Mouse (Mus musculus) limb, embryonic 13.5 days (tissue): ENCODE results near the gene Hoxc5. TPM values are rescaled to one million over a fixed set of nuclear protein-coding genes. Genes with fewer than 3 reads are reported as not detected.

ENCODE experiments used
- ATAC-seq: fragments of 200-750 bp; cut with Nextera tagmentation; 2 replicates; pipeline ENCODE4 v1.8.0; 2017; ENCODE audit warnings: low read depth, moderate number of reproducible peaks, moderate TSS enrichment; ENCODE audit not compliant: low FRiP score
- H3K27ac ChIP-seq: fragments of 300-500 bp; sonication (generic); 2 replicates; pipeline ENCODE4 v1.5.1; 2015; ENCODE audit warnings: inconsistent platforms, mild to moderate bottlenecking, moderate library complexity
- H3K27me3 ChIP-seq: fragments of 300-500 bp; sonication (generic); 2 replicates; pipeline ENCODE4 v1.6.1; 2015; ENCODE audit warnings: mild to moderate bottlenecking, inconsistent platforms
- H3K36me3 ChIP-seq: fragments of 300-500 bp; sonication (generic); 2 replicates; pipeline ENCODE4 v1.6.1; 2015; ENCODE audit warnings: inconsistent platforms, mild to moderate bottlenecking, moderate library complexity
- H3K4me1 ChIP-seq: fragments of 300-500 bp; sonication (generic); 2 replicates; pipeline ENCODE4 v1.6.1; 2015; ENCODE audit warnings: inconsistent platforms
- H3K4me2 ChIP-seq: fragments of 300-500 bp; sonication (generic); replicated peaks from 2 replicates; pipeline ENCODE4 v1.6.1; 2015; ENCODE audit warnings: inconsistent platforms, mild to moderate bottlenecking, moderate library complexity
- H3K4me3 ChIP-seq: fragments of 300-500 bp; sonication (generic); 2 replicates; pipeline ENCODE4 v1.5.1; 2015; ENCODE audit warnings: moderate library complexity, mild to moderate bottlenecking, inconsistent platforms
- H3K9ac ChIP-seq: fragments of 300-500 bp; sonication (generic); 2 replicates; pipeline ENCODE4 v1.6.1; 2015; ENCODE audit warnings: mild to moderate bottlenecking, inconsistent platforms
- H3K9me3 ChIP-seq: fragments of 300-500 bp; sonication (generic); 2 replicates; pipeline ENCODE4 v1.6.1; 2016; ENCODE audit warnings: inconsistent platforms
- WGBS: fragments of 180-500 bp; shearing (Covaris S2); methylation state at CpG from one replicate; pipeline ENCODE4 v1.1.7; 2015; 5-methylcytosine and 5-hydroxymethylcytosine counted together
- polyA plus RNA-seq: library from polyadenylated mRNA; unstranded; fragments of >200 nt; fragmentation: Nextera tagmentation; extraction: Ambion mirVana; gene quantifications from 2 replicates; pipeline ENCODE4 v1.2.1, GENCODE M21; 2015

Gene Hoxc5
- polyA plus RNA-seq, 1 experiment from 2014 or later, result 5.2 TPM

DNA sequence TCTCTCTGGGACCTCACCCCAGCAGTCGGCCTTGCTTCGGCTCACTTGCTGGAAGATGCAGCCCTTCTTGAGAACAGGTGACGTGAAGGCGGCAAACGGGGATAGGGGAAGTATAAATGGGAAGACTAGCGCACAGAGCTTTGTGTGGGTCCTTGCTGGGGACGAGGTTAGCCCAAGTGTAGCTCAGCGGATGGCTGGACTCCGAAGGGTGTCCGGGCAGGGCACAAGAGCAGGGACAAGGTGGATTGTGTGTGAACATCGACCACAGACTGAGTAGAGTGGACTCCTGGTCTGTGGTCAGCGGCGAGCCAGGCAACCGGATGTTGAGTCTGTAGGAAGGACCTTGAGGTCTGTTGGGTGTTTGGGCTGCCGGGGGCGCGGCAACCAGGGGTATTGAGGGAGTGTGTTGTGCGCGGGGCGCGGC, 8.5 kb downstream of the Hoxc5 start:
- H3K36me3 ChIP-seq, result no peaks in the 10 kb centered on the region
- peaks cover 100% of the 10 kb centered on the region for H3K27me3 ChIP-seq
- no peak for ATAC-seq
- H3K9me3 ChIP-seq, result no peaks in the 10 kb centered on the region
- H3K9ac ChIP-seq, result peak overlapping the region; percentile 60
- H3K4me1 ChIP-seq, result peaks cover 25% of the 10 kb centered on the region
- WGBS, result 2% methylated on average over 21 of the region's 21 CpGs
- peak overlapping the region; percentile 39; the same call in 1 of the 2 replicates for H3K27ac ChIP-seq
- peak overlapping the region; percentile 38 for H3K4me3 ChIP-seq
- peak overlapping the region; percentile 59 for H3K4me2 ChIP-seq

DNA sequence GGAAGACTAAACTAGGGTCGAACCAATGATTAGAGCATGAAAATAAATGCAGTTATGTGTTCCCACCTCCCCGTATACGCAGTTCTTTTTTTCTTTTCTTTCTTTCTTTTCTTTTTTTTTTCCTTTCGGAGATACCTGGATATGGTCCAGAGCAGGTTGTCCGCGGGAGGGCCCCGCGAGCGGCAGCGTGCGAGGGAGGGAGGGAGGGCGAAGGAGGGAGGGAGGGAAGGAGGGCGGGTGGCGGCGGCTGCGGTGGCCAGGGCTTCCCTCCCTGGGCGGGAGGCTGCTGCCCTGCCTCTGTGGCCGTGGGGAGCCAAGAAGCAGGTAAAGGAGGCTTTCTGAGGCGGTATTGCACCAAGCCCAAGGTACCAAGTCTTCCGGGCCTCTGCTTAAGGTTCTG, 8.9 kb downstream of the Hoxc5 start, which contains the start of gene Hoxc9:
Hoxc9 (plus strand) TSS at position 269 of the 400 bp plus-strand sequence.
- peak within 1 kb of the TSS; percentile 60 for H3K9ac ChIP-seq
- no peak for ATAC-seq
- WGBS, result 1% methylated on average over 18 of the region's 20 CpGs
- H3K36me3 ChIP-seq, result no peaks in the 10 kb centered on the region
- peak within 1 kb of the TSS; percentile 59 for H3K4me2 ChIP-seq
- no peaks in the 10 kb centered on the region for H3K9me3 ChIP-seq
- H3K27ac ChIP-seq, result peak within 1 kb of the TSS; percentile 39; the same call in 1 of the 2 replicates
- H3K4me3 ChIP-seq, result peak within 1 kb of the TSS; percentile 38
- H3K4me1 ChIP-seq, result peaks cover 28% of the 10 kb centered on the region
- H3K27me3 ChIP-seq, result peaks cover 100% of the 10 kb centered on the region

DNA sequence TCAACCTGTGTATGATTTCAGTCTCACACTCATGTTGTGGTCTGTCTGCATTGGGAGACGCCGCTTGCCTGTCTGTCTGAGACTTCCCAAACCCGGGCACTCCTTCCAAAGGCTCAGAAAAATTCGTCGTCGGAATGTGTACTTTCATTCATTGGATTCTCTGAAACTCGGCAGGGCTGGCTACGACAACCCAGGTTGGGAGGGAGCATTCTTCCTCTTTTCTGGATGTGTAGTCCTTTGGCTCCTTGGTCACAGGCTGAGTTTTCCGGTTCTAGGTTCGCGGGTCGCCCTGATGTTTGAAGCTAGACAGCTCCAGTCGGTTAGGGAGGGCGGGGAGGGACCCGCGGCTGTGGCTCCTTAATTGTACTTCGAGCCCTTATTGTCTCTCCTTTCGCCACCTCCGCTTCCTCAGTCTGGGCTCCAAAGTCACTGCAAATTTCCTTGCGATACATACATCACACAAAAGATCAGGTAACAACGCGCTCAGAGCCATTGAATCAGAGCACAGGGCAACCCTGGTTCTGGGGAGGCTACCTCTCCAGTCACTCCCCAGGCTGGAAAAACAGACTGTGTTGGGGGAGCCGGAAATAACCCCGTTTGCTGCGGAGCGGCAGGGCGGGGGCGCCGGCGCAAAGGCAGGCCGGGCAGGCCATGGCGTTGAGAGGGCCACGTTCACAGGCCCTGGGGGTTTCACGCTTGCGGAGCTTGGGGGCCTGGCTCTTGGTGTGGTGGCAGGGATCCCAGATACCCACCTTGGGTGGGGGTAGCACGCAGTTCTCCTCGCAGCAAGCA, 9.6 kb downstream of the Hoxc5 start:
- ATAC-seq, result no peak
- Histone ChIP-seq H3K4me1 (peaks cover 34% of the 10 kb centered on the region), H3K9ac (peak overlapping the region; percentile 60), H3K27ac (no peak overlapping the region; the same call in 1 of the 2 replicates), H3K27me3 (peaks cover 100% of the 10 kb centered on the region), H3K4me3 (peak overlapping the region; percentile 38), H3K36me3 (no peaks in the 10 kb centered on the region), H3K9me3 (no peaks in the 10 kb centered on the region), H3K4me2 (peak overlapping the region; percentile 59)
- WGBS, result 3% methylated on average over 37 of the region's 37 CpGs

DNA sequence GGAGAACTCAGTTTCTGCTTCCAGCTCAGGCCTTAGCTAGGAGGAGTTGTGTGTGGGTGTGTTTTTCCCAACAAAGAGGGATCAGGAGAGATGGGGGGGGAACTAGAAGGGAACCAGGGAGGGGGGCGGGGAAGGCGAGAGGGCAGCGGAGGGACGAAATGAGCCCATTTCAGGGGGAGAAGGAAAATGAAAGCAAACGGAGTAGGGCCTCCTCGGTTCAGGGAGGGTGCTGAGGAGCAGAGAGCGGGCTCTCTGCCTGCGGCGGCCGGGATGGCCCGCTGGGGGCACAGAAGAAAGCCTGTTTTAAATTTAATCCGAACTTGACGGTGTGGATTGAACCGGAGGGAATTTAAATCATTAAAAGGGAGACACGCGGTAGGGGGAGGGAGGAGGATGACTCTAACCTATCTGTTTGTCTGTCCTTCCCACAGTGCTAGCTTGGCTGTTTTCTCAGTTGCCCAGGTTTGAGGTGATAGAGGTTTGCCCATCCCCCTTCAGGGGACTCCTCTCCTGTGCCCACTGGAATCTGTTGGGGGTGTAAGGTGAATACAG, 10.3 kb downstream of the Hoxc5 start:
- 6% methylated on average over 16 of the region's 16 CpGs for WGBS
- Histone ChIP-seq H3K9me3 (no peaks in the 10 kb centered on the region), H3K27ac (no peak overlapping the region), H3K9ac (peak overlapping the region; percentile 60), H3K36me3 (no peaks in the 10 kb centered on the region), H3K27me3 (peaks cover 100% of the 10 kb centered on the region), H3K4me1 (peaks cover 35% of the 10 kb centered on the region), H3K4me2 (peak overlapping the region; percentile 59), H3K4me3 (peak overlapping the region; percentile 38)
- no peak for ATAC-seq

DNA sequence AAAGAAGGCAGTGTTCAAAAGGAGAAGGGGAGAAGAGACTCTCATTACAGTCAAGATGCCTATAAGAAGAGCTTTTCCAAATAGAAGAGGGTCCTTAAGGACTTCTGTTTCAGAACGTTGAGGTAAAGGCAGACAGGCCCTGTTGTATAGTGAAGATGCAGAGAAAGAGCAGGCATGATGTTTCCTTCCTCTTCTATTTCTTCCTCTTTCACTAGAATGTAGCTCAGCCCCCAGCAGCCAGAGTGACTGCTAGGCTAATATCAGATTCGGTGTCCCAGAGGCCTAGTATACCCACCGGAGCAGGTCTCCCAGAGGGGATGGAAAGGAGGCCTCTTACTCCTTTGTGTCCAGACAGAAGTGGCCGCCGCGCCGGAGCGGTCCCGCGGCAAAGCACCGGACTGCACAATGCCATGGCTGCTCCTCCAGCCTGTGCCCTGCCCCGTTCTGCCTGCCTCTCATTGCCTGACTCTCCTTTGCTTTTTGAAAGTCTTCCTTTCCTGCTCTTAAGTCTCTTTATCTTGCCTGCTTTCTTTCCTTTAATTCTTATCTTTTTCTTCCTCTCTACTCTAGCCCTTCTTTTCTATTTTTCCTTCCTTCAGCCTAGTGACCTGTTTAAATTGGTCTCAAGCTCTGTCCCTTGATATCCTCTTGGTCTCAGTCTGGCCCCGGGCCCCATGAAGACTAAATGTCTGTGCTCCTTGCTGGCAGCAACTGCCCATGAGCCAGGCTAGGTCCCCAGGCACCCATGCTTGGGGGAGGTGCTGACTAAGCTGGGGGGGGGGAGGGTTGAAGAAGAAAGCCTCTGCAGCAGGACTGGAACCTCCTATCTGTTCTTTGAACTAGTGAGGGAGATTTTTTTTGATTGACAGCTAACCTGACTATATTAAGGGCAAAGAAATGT, 11.6 kb downstream of the Hoxc5 start:
- no peak for ATAC-seq
- Histone ChIP-seq H3K4me3 (peak overlapping the region; percentile 10), H3K4me1 (peaks cover 43% of the 10 kb centered on the region), H3K27ac (no peak overlapping the region), H3K9ac (0 out of 2 replicates have a peak overlapping the region, but pooled peaks have one; percentile 6), H3K9me3 (no peaks in the 10 kb centered on the region), H3K36me3 (no peaks in the 10 kb centered on the region), H3K4me2 (peak overlapping the region; percentile 59), H3K27me3 (peaks cover 99% of the 10 kb centered on the region)
- WGBS, result 5% methylated on average over 13 of the region's 13 CpGs

DNA sequence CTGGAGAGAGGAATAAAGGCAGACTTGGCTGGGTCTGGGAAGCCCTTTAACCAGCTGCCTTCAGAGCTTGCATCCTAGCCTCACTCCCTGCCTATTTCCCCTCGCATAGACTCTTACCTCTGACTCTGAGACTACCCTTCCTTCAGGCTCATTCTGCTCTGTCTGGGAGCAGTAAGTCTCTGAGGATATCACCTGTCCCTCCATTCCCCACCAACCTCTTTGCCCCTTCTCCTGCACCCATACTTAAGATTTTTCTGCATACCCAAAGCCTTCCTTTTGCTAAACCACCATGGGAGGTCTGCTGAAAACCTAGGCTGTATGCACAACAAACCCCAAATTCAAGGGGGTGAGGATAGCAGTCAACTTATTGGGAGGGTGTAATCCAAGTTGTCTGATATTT, 12.7 kb downstream of the Hoxc5 start:
- Histone ChIP-seq H3K9ac (no peak overlapping the region), H3K4me1 (peaks cover 43% of the 10 kb centered on the region), H3K36me3 (no peaks in the 10 kb centered on the region), H3K4me2 (peak overlapping the region; percentile 62), H3K27me3 (peaks cover 99% of the 10 kb centered on the region), H3K9me3 (no peaks in the 10 kb centered on the region), H3K27ac (no peak overlapping the region), H3K4me3 (no peak overlapping the region)
- WGBS, result 5% methylated on average over 1 of the region's 1 CpGs
- ATAC-seq, result no peak

DNA sequence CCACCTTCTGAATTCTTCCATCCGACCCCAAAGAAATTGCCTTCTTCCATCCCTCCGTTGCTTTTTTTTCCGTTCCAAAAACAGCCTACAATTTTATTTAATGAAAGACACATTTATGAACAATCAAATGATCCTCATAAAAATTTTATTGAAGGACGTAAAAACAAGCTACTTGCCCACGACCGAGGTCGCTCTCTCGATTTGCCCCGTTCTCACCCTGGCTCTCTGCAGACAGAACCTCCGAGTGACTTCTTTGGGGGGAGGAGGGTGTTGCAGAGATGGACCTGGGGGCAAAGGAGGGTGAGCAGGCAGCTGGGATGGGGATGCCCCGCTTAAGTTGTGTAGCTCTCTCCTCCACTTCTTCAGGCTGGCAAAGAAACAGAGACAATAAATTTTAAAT, 13.1 kb downstream of the Hoxc5 start:
- Histone ChIP-seq H3K27ac (no peak overlapping the region), H3K9ac (no peak overlapping the region), H3K27me3 (peaks cover 99% of the 10 kb centered on the region), H3K4me1 (peaks cover 43% of the 10 kb centered on the region), H3K9me3 (no peaks in the 10 kb centered on the region), H3K4me3 (peak overlapping the region; percentile 48), H3K36me3 (no peaks in the 10 kb centered on the region), H3K4me2 (peak overlapping the region; percentile 62)
- 3% methylated on average over 11 of the region's 11 CpGs for WGBS
- no peak for ATAC-seq

DNA sequence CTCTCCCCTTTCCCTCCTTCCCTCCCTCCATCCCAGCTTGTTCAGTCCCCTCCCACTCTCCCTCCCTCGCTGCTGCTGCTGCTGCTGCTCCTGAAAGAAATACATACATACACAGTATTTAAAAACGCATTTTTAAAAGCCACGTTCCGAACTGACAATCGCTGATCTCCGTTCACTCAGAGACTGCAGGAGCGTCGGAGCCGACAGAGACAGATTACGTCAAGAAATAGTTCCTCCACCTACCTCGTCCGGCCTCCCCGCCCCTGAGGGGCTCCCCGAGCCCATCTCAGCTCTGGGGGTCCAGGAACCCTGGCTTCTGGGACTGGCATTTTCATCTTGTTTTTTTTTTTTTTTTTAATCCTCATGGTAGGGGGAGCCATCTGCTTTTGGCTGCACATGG, 13.7 kb downstream of the Hoxc5 start:
- Histone ChIP-seq H3K9me3 (no peaks in the 10 kb centered on the region), H3K9ac (no peak overlapping the region), H3K27ac (no peak overlapping the region; the same call in 1 of the 2 replicates), H3K36me3 (no peaks in the 10 kb centered on the region), H3K4me2 (peak overlapping the region; percentile 62), H3K27me3 (peaks cover 99% of the 10 kb centered on the region), H3K4me3 (peak overlapping the region; percentile 48), H3K4me1 (peaks cover 40% of the 10 kb centered on the region)
- ATAC-seq, result no peak
- WGBS, result under 1% methylated on average over 14 of the region's 14 CpGs

DNA sequence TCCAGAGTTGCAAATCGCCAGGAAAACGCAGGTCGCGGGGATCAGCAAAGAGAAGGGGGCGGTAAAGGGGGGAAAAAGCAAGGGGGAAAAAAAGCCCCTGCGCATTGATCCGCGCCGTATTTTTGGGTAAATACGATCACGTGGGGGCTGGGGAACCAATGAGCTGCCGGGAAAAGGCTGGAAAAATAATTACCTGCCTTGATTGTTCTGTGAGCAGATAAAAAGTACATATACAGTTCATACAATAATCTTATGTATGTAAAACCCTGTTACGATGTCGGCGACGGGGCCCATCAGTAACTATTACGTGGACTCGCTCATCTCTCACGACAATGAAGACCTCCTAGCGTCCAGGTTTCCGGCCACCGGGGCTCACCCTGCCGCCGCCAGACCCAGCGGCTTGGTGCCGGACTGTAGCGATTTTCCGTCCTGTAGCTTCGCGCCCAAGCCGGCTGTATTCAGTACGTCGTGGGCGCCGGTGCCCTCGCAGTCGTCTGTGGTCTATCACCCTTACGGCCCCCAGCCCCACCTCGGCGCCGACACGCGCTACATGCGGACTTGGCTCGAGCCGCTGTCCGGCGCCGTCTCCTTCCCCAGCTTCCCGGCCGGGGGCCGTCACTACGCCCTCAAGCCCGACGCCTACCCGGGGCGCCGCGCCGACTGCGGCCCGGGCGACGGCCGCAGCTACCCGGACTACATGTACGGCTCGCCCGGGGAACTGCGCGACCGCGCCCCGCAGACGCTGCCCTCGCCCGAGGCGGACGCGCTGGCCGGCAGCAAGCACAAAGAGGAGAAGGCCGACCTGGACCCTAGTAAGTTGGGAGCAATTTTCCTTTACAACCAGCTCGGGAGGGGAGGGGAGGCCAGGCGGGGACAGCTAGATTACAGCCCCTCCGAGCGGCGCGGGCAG, 14.4 kb downstream of the Hoxc5 start:
- Histone ChIP-seq H3K27me3 (peaks cover 99% of the 10 kb centered on the region), H3K4me2 (peak overlapping the region; percentile 62), H3K27ac (peak overlapping the region; percentile 39; the same call in 1 of the 2 replicates), H3K9me3 (no peaks in the 10 kb centered on the region), H3K9ac (peak overlapping the region; percentile 68), H3K36me3 (no peaks in the 10 kb centered on the region), H3K4me1 (peaks cover 37% of the 10 kb centered on the region), H3K4me3 (peak overlapping the region; percentile 48)
- under 1% methylated on average over 88 of the region's 88 CpGs for WGBS
- no peak for ATAC-seq

DNA sequence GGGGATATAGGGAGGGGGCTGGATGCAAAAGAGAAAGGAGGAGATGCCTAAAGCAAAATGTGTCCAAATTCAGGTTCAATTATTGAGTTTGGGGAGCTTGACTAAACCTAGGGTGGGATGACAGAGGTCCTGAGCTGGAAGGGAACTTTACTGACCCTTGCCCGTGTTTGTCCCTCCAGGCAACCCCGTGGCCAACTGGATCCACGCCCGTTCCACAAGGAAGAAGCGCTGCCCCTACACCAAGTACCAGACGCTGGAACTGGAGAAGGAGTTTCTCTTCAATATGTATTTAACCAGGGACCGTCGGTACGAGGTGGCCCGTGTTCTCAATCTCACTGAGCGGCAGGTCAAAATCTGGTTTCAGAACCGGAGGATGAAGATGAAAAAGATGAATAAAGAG, 16.5 kb downstream of the Hoxc5 start:
- 13% methylated on average over 12 of the region's 12 CpGs for WGBS
- peaks cover 99% of the 10 kb centered on the region for H3K27me3 ChIP-seq
- H3K9me3 ChIP-seq, result no peaks in the 10 kb centered on the region
- H3K4me3 ChIP-seq, result no peak overlapping the region
- ATAC-seq, result no peak
- H3K4me2 ChIP-seq, result peak overlapping the region; percentile 62; the same call in 1 of the 2 replicates
- H3K27ac ChIP-seq, result no peak overlapping the region
- H3K9ac ChIP-seq, result no peak overlapping the region
- no peaks in the 10 kb centered on the region for H3K36me3 ChIP-seq
- H3K4me1 ChIP-seq, result peaks cover 27% of the 10 kb centered on the region

DNA sequence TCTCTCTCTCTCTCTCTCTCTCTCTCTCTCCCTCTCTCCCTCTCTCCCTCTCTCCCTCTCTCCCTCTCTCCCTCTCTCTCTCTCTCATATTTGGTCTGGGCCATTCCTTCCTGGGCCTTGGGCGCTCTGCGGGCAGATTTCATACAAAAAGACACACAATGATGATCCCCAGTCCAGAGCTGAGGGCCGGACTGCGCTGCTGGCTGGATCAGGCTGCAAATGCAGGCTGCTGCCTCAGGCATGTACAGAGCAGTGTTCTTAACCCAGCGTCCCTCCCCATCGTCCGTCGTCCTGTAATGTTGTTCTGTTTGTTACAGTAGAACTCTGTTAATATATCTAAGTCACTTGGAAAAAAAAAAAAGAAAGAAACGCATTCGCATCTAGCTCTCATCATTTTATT, 17.3 kb downstream of the Hoxc5 start:
- H3K27ac ChIP-seq, result no peak overlapping the region
- H3K4me2 ChIP-seq, result no peak overlapping the region
- no peak overlapping the region for H3K4me3 ChIP-seq
- 13% methylated on average over 10 of the region's 10 CpGs for WGBS
- ATAC-seq, result no peak
- H3K9me3 ChIP-seq, result no peaks in the 10 kb centered on the region
- H3K27me3 ChIP-seq, result peaks cover 99% of the 10 kb centered on the region
- H3K36me3 ChIP-seq, result no peaks in the 10 kb centered on the region
- H3K9ac ChIP-seq, result no peak overlapping the region
- peaks cover 27% of the 10 kb centered on the region for H3K4me1 ChIP-seq
